Mouse (Mus musculus) embryonic facial prominence, embryonic 13.5 days (tissue): ENCODE data around the gene Trim56. TPM values are rescaled to one million over a fixed set of nuclear protein-coding genes. Genes with fewer than 3 reads are reported as not detected.
A peak's percentile ranks its signal among the peaks of the same experiment; 100 is the strongest.

Source experiments
- ATAC-seq: fragments of 200-750 bp; cut with Nextera tagmentation; 2 replicates; pipeline ENCODE4 v1.8.0; 2017; ENCODE audit warnings: low read depth; ENCODE audit not compliant: insufficient number of reproducible peaks, insufficient read depth, low FRiP score, low TSS enrichment
- H3K27ac ChIP-seq: fragments of 300-500 bp; sonication (generic); 2 replicates; pipeline ENCODE4 v1.5.1; 2015; ENCODE audit warnings: moderate library complexity, mild to moderate bottlenecking, inconsistent platforms
- H3K27me3 ChIP-seq: fragments of 300-500 bp; sonication (generic); 2 replicates; pipeline ENCODE4 v1.6.1; 2015; ENCODE audit warnings: mild to moderate bottlenecking, inconsistent platforms
- H3K36me3 ChIP-seq: fragments of 300-500 bp; sonication (generic); 2 replicates; pipeline ENCODE4 v1.6.1; 2015; ENCODE audit warnings: mild to moderate bottlenecking, inconsistent platforms
- H3K4me1 ChIP-seq: fragments of 300-500 bp; sonication (generic); 2 replicates; pipeline ENCODE4 v1.6.1; 2015; ENCODE audit warnings: inconsistent platforms
- H3K4me2 ChIP-seq: fragments of 300-500 bp; sonication (generic); 2 replicates; pipeline ENCODE4 v1.6.1; 2015; ENCODE audit warnings: moderate library complexity, mild to moderate bottlenecking, inconsistent platforms
- H3K4me3 ChIP-seq: fragments of 300-500 bp; sonication (generic); 2 replicates; pipeline ENCODE4 v1.5.1; 2015; ENCODE audit warnings: mild to moderate bottlenecking, inconsistent platforms
- H3K9ac ChIP-seq: fragments of 300-500 bp; sonication (generic); 2 replicates; pipeline ENCODE4 v1.6.1; 2015; ENCODE audit warnings: mild to moderate bottlenecking, inconsistent platforms
- H3K9me3 ChIP-seq: fragments of 300-500 bp; sonication (generic); 2 replicates; pipeline ENCODE4 v1.6.1; 2016; ENCODE audit warnings: inconsistent platforms
- WGBS: fragments of 180-500 bp; shearing (Covaris S2); methylation state at CpG from one replicate; pipeline ENCODE4 v1.1.7; 2015; ENCODE audit warnings: mixed read lengths; 5-methylcytosine and 5-hydroxymethylcytosine counted together
- polyA plus RNA-seq: library from polyadenylated mRNA; unstranded; fragments of >200 nt; fragmentation: Nextera tagmentation; extraction: Ambion mirVana; gene quantifications from 2 replicates; pipeline ENCODE4 v1.2.1, GENCODE M21; 2015

The Trim56 gene
- polyA plus RNA-seq, 1 experiment from 2014 or later = 8.8 TPM

DNA sequence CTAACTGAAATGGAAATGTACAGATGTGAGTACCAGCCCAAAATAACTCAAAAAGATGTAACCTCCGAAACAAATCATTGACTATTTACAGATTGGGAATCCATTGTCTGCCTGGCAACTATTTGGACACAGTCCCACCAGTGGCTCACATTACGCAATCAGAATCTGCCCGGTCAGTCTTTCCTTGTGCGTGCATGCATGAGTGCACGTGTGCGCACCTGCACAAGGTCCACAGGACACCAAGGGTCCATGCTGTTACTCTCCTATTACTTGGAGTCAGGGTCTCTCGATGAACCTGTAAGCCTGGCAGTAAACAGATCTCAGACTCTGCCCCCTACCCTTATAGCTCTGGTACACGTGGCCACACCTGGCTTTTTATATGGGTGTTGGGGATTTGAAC lies 8.3 kb downstream of the Trim56 start:
- no peak overlapping the region for H3K27ac ChIP-seq
- peaks cover 4% of the 10 kb centered on the region for H3K36me3 ChIP-seq
- peaks cover 14% of the 10 kb centered on the region for H3K4me1 ChIP-seq
- H3K9ac ChIP-seq = no peak overlapping the region
- H3K4me2 ChIP-seq = no peak overlapping the region
- 79% methylated on average over 8 of the region's 8 CpGs for WGBS
- no peak for ATAC-seq
- H3K9me3 ChIP-seq = no peaks in the 10 kb centered on the region
- no peak overlapping the region for H3K4me3 ChIP-seq
- no peaks in the 10 kb centered on the region for H3K27me3 ChIP-seq

DNA sequence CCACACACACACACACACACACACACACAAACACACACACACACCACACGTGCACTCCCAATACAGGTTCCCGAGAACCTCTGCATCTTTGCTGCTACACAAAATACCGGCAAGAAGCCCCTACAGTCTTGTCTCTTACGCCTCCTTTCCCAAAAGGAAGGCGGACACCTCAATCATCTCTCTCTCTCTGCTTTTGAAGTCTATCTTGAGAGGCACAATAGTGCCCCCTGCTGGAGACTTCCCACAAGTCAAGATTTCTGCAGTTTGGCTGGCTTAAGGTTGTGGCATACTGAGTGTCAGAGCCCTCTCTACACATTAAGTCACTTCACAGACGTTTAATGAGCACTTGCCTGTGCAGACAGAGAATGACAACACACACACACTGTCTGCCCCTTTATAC lies 9.0 kb downstream of the Trim56 start:
- WGBS = 9% methylated on average over 6 of the region's 6 CpGs
- no peak overlapping the region for H3K9ac ChIP-seq
- H3K9me3 ChIP-seq = no peaks in the 10 kb centered on the region
- no peak overlapping the region for H3K4me3 ChIP-seq
- peaks cover 21% of the 10 kb centered on the region for H3K4me1 ChIP-seq
- no peaks in the 10 kb centered on the region; the same call in 1 of the 2 replicates for H3K36me3 ChIP-seq
- ATAC-seq = no peak
- no peaks in the 10 kb centered on the region for H3K27me3 ChIP-seq
- no peak overlapping the region for H3K27ac ChIP-seq
- H3K4me2 ChIP-seq = no peak overlapping the region

DNA sequence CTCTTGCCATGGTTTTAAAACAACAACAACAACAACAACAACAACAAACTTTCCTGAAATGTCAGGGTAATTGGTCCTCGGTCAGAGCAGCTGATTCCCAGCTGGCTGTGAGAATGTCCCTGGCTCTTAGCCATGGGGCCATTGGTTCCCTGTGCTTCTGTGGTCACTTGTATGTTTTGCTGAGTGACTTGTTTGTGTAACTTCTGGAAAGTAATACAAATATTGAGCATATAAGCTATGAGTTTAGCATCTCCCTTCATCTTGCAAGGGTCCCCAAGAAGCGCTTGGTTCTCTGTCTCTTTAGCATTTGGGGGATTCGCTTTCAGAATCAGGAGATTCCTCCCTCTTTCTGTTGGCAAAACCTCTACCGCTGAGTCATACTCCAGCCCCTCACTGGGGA lies 9.6 kb downstream of the Trim56 start:
- Histone ChIP-seq H3K9ac (no peak overlapping the region), H3K27ac (no peak overlapping the region), H3K4me3 (no peak overlapping the region), H3K27me3 (no peaks in the 10 kb centered on the region), H3K36me3 (no peaks in the 10 kb centered on the region; the same call in 1 of the 2 replicates), H3K4me2 (no peak overlapping the region), H3K9me3 (no peaks in the 10 kb centered on the region), H3K4me1 (peaks cover 21% of the 10 kb centered on the region)
- no peak for ATAC-seq
- 83% methylated on average over 4 of the region's 4 CpGs for WGBS

DNA sequence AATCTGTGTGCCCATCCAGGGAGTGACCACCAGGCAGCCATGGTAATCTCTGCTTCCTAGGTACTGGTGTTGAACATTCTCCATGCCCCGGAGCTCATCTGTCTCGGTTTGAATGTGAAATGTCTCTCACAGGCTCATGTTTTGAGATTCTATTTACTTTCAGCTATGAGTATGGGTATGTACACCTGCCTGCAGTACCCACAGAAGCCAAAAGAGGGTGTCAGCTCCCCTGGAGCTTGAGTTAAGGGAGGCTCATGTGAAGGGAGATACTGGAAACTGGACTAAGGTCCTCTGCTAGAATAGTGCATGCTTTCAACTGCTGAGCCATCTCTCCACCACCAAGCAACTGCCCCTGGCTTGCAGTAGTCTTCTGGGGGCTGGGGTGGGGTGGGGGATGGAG lies 12.0 kb downstream of the Trim56 start:
- Histone ChIP-seq H3K9me3 (no peaks in the 10 kb centered on the region), H3K9ac (no peak overlapping the region), H3K36me3 (no peaks in the 10 kb centered on the region), H3K4me3 (no peak overlapping the region), H3K4me2 (no peak overlapping the region), H3K4me1 (peaks cover 21% of the 10 kb centered on the region), H3K27me3 (0 out of 2 replicates have a peak, but pooled peaks cover 3% of the 10 kb centered on the region), H3K27ac (no peak overlapping the region)
- WGBS = 86% methylated on average over 2 of the region's 2 CpGs
- ATAC-seq = no peak

DNA sequence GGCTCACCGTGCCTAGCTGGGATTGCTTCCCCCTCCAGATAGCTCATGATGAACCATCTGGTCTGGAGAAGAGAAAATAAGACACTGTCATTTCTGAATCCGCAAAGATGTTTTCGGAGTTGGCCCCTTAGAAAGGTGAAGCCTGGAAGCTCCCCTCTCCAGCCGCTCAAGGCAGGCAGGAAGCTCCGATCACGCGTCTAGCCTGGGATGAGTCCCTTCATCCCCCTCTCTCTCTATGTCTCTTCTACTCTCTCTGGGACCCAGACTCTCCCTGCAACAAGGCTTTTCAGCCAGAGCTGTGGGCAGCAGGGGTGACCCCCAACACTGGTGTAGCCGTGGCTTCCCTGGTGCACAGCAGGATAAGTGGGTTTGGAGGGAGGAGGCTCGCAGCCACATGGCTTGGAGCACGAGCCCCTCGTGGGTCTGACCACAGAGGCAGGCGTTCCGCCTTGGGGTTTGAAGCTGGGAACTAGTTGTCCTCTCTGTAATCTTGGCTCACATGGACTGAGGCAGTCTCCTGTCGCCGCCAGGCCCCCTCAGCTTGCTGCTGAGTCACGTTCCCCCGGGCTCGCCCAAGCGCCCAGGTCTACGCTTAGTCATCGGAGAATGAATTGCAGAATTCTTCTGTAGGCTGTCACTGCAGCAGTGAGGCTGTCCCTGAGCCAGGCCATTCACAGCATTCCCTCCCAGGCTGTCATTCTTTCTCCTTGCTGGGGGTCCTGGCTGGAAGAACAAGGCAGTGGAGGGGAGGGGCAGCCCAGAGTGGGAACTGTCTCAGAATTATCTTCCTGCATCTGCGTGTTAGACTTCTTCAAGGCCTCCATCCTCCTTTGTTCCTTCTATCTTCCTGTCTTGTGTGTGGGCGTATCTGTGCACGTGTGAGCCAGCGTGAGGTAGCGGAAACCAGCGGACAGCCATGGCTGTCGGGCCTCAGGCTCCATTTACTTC lies 13.2 kb downstream of the Trim56 start:
- WGBS = 57% methylated on average over 28 of the region's 28 CpGs
- peaks cover 17% of the 10 kb centered on the region for H3K4me1 ChIP-seq
- H3K36me3 ChIP-seq = no peaks in the 10 kb centered on the region
- 0 out of 2 replicates have a peak overlapping the region, but pooled peaks have one; percentile 11 for H3K9ac ChIP-seq
- 0 out of 2 replicates have a peak overlapping the region, but pooled peaks have one; percentile 2 for H3K4me2 ChIP-seq
- peak overlapping the region; percentile 28; the same call in 1 of the 2 replicates for H3K27ac ChIP-seq
- H3K9me3 ChIP-seq = no peaks in the 10 kb centered on the region
- ATAC-seq = no peak
- 0 out of 2 replicates have a peak, but pooled peaks cover 3% of the 10 kb centered on the region for H3K27me3 ChIP-seq
- no peak overlapping the region for H3K4me3 ChIP-seq

DNA sequence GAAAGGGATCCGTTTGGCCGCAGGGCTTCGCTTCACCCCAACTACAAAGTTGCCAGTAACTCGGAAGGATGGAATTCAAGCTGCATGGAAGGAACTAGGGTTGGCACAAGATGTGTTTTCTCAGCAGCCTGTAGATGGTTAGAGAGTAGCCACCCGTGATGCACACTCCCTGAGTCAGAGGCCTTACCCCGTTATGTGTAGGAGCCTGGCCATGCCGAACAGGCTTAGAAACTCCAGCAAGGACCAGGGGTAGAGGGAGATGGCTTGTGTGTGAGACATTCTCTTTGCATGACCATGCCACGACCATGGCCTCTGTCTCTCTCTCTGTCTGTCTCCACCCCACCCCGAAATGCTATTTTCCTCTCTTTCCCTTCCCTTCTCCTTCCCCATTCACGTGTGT lies 13.9 kb downstream of the Trim56 start:
- Histone ChIP-seq H3K4me2 (no peak overlapping the region), H3K27me3 (0 out of 2 replicates have a peak, but pooled peaks cover 3% of the 10 kb centered on the region), H3K9me3 (no peaks in the 10 kb centered on the region), H3K9ac (no peak overlapping the region), H3K4me3 (no peak overlapping the region), H3K4me1 (peaks cover 14% of the 10 kb centered on the region), H3K27ac (no peak overlapping the region), H3K36me3 (no peaks in the 10 kb centered on the region)
- ATAC-seq = no peak
- 74% methylated on average over 10 of the region's 10 CpGs for WGBS

DNA sequence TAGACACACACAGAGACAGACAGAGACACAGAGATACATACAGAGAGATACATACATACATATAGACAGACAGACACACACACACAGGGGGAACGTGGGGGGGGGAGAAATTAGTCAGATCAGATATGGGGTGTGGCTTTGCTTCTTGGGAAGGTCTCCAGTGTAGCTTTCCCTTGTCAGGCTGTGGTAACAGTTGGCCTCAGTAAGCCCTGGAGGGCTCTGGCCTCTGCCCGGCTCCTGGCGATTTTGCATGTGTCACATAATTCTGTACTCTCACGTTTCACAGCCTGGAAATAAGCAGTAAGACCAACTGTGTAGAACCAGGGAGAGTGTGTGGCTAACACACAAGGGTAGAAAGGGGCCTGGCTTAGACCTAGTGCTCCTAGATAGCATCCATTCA lies 15.3 kb downstream of the Trim56 start:
- no peak overlapping the region for H3K9ac ChIP-seq
- 0 out of 2 replicates have a peak, but pooled peaks cover 3% of the 10 kb centered on the region for H3K27me3 ChIP-seq
- H3K4me3 ChIP-seq = no peak overlapping the region
- 40% methylated on average over 4 of the region's 4 CpGs for WGBS
- no peak overlapping the region for H3K4me2 ChIP-seq
- no peak for ATAC-seq
- H3K36me3 ChIP-seq = no peaks in the 10 kb centered on the region
- H3K9me3 ChIP-seq = no peaks in the 10 kb centered on the region; the same call in 1 of the 2 replicates
- peaks cover 14% of the 10 kb centered on the region for H3K4me1 ChIP-seq
- no peak overlapping the region for H3K27ac ChIP-seq

DNA sequence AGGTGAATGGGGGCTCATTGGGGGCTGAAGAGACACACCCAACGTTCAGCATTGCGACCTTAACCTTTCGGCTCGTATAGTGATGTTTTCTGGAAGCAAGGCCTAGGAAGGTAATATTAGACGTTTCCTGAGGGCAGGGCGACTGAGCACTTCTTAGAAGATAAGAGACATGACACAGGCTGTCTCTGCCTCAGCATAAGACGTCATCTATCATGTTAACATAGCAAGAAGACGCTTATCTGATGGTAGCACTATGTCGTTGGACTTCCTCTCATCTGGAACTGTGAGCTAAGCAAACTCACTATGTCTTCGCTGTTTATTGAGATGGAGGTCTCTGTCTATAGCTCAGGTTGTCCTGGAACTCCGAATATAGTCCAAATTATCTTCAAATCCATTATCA lies 17.6 kb downstream of the Trim56 start:
- H3K9ac ChIP-seq = no peak overlapping the region
- H3K36me3 ChIP-seq = no peaks in the 10 kb centered on the region
- no peak for ATAC-seq
- H3K27ac ChIP-seq = no peak overlapping the region
- H3K4me1 ChIP-seq = peaks cover 14% of the 10 kb centered on the region
- H3K4me2 ChIP-seq = no peak overlapping the region
- no peak overlapping the region for H3K4me3 ChIP-seq
- WGBS = 64% methylated on average over 11 of the region's 11 CpGs
- H3K9me3 ChIP-seq = no peaks in the 10 kb centered on the region; the same call in 1 of the 2 replicates
- 0 out of 2 replicates have a peak, but pooled peaks cover 3% of the 10 kb centered on the region for H3K27me3 ChIP-seq

DNA sequence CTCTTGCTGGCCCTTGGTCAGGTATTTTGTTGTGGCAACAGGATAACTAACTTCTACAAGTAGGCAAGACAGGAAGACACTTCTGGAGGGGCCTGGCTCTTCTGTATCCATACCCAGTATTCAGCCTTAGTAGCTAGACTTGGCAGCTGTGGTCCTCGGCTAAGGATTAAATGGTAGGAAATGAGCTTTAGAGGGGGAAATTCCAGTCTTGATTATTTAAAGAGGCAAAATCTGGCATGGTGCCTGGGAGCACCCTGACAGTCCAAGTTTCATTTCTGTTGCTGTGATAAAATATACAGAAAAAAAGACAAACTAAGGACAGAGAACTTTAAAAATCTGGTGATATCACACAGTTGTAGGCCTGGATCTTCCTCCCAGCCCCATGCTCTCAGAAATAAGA lies 20.0 kb downstream of the Trim56 start:
- no peak for ATAC-seq
- Histone ChIP-seq H3K36me3 (no peaks in the 10 kb centered on the region), H3K27me3 (no peaks in the 10 kb centered on the region), H3K27ac (no peak overlapping the region), H3K4me3 (no peak overlapping the region), H3K4me2 (no peak overlapping the region), H3K9ac (no peak overlapping the region), H3K9me3 (no peaks in the 10 kb centered on the region; the same call in 1 of the 2 replicates), H3K4me1 (no peaks in the 10 kb centered on the region)
- WGBS = 54% methylated on average over 1 of the region's 1 CpGs

DNA sequence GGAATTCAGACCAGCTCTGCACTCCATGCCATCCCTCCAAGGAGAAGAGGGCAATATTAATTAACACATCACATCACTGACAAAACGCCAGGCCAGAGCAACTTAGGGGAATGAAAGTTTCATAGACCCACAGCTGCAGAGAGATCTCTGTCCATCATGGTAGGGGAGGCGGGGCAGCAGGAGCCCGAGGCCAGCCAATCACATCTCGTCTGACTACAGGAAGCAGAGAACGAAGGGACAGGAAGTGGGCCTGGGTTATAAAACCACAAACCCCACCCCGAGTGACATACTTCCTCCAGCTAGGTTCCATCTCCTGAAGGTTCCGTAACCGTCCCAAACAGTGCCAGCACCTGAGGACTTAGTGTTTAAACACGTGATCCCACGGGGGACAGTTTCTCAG lies 20.9 kb downstream of the Trim56 start:
- no peak overlapping the region for H3K4me2 ChIP-seq
- H3K4me1 ChIP-seq = no peaks in the 10 kb centered on the region
- no peak overlapping the region for H3K4me3 ChIP-seq
- no peaks in the 10 kb centered on the region for H3K36me3 ChIP-seq
- no peak for ATAC-seq
- H3K9ac ChIP-seq = no peak overlapping the region
- no peaks in the 10 kb centered on the region for H3K27me3 ChIP-seq
- H3K9me3 ChIP-seq = no peaks in the 10 kb centered on the region; the same call in 1 of the 2 replicates
- H3K27ac ChIP-seq = no peak overlapping the region
- WGBS = 82% methylated on average over 10 of the region's 10 CpGs

DNA sequence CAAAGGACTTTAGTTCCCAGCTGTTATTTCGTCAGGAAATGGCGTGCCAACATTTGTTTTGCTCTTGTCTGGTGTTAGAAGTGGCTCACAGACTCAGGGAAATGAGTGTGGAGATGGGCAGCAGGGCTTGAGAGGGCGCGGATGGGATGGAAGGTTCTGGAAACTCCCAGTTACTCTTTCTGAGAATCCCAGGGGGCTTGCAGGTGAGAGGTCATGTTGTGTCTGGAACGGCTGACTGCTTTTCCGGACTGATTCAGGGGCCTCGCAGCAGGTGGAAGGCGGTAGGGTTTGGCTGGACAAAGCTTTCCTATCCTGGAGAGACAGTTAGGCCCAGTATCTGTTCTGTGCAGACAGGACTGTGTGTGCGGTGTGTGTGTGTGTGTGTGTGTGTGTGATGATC lies 22.3 kb downstream of the Trim56 start:
- no peak for ATAC-seq
- no peaks in the 10 kb centered on the region for H3K27me3 ChIP-seq
- 68% methylated on average over 9 of the region's 9 CpGs for WGBS
- no peaks in the 10 kb centered on the region for H3K36me3 ChIP-seq
- H3K4me3 ChIP-seq = no peak overlapping the region
- no peak overlapping the region for H3K4me2 ChIP-seq
- no peak overlapping the region for H3K9ac ChIP-seq
- no peaks in the 10 kb centered on the region; the same call in 1 of the 2 replicates for H3K9me3 ChIP-seq
- no peak overlapping the region for H3K27ac ChIP-seq
- H3K4me1 ChIP-seq = no peaks in the 10 kb centered on the region

DNA sequence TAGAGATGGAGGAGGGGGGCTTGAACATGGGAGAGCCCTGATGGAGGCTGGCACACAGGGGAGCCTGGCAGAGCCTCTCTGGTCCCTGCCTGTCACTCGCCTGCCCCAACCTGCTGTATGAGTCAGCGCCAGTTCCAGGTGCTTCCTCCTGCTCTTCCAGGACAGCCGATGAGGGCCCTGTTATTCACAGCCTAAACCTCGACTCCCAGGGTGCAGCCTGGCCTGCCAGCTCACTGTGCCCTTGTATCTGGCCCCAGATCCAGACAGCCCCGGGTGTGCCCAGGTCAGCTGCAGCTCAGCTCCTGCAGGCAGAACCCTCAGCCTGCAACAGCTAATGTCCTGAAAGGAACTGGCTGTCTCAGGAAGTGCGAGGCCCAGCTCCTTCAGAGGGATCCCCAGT lies 24.4 kb downstream of the Trim56 start:
- Histone ChIP-seq H3K36me3 (no peaks in the 10 kb centered on the region), H3K4me3 (no peak overlapping the region), H3K27me3 (no peaks in the 10 kb centered on the region), H3K9ac (0 out of 2 replicates have a peak overlapping the region, but pooled peaks have one; percentile 41), H3K9me3 (peaks cover 6% of the 10 kb centered on the region; the same call in 1 of the 2 replicates), H3K27ac (no peak overlapping the region), H3K4me1 (no peaks in the 10 kb centered on the region), H3K4me2 (no peak overlapping the region)
- no peak for ATAC-seq
- 54% methylated on average over 6 of the region's 6 CpGs for WGBS
